Mouse (Mus musculus) ovary, postnatal 14 days (tissue): Measurements from ENCODE around the gene Smad6.
A peak's percentile ranks its signal among the peaks of the same experiment; 100 is the strongest.

Experiments
- DNase-seq: peaks from one replicate; pipeline ENCODE4 v3.0.0; 2022; ENCODE audit warnings: low spot score

The Smad6 gene

DNA sequence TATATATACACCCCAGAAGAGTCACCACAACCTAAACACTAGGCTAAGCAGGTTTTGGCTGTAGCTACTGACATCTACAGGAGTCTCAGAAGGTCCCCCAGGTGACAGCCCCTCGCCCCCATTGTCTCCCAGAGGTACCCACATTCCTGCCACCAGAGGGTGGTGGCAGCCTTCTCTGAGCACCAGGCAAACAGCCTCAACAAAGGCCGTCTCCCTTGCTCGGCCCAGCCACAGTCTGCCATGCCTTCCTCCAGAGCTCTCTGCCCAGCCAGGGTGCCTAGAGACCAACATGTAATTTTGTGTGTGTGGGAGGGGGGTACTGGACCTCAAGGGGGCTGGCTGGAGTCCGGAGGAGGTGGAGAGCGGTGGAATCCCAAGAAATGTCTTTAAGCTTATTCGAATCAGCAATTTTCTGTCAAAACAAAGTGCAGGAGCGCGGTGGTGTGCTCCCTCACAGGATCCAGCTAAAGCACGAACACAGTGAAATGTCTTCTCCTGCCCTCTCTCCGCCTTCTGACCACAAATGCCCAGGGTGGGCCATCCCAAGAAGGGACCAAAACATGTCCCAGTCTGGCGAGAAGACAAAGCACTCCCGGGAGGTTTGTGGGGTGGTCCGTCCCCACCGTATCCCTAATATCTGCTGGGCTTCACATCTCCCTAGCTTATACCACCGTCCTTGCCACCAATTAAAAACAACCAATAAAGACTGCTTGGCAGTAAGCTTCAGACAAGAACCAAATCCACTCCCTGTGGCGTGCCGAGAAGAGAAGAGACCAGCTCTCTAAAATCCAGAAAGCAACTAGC is 62.5 kb downstream of the Smad6 start:
- peak; percentile 62 for DNase-seq

DNA sequence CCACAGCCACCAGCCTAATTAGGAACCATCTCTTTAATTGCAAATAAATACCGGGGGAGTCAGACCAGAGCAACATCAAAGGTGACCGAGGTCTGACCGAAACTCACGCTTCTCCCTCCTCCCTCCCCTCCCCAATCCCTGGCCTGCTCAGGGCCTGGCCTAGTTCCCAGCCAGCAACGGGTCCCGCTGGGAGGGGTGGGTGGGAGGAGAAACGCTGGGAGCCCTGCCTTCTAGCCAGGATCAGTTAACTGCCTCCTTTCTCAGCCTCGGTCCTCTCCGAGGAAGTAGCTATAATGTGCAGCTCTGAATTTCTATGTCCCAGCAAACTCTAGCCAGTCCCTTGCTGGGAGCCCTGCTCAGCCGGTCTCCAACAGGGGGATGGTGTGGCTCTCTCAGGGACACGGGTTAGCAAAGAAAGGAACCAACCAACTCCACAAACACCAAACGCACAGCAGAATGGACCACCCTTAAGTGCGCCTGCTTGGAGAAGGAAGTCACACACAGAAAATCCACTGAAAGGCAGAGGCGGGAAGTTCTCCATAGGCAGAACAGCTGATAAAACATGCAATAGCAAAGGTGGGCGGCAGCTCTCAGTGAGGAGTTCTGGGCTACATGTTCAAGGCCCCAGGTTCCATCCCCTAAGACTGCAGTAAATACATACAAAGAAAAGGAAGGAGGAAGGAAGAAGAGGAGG is 63.4 kb downstream of the Smad6 start:
- peak; percentile 72 for DNase-seq

DNA sequence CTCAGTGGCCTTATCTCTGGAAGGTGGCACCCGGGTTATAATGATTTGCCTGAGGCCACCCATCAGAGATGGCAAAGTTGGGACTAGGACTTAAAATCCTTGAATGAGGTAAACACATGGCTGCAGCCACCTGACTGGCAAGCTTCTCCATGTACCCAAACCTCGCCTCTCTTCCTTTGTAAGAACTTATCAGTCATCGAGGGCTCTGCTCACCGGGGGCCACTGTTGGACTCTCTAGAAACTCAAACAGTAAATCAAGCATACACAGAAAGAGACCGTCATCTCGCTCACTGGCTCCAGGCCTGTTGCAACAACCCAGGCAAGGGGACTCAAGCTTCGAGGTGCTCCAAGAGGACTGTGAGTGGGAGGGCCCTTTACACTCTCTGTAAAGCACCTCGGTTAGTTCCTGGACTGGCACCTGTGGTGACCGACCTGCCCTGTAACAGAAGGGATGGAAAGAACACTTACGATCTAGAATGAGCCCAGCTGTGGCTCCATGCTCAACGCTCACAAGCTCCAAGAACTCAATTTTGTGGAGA is 64.1 kb downstream of the Smad6 start:
- no peak for DNase-seq

DNA sequence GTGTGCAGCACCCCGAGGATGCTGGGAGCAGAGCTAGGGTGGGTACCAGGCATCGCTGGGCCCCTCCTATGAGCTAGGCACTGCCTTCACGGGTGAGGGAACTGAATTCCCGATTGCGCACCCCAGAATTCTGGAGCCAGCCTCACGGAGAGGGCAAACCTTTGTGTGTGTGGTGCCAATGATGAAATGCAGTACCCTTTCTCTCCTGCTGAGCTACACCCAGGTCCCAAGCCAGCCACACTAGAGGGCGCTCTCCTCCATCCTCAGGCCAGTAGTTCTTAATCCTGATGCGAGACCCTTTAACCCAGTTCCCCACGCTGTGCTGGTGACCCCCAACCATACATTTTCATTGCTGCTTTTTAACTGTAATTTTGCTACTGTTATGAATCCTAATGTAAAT is 65.8 kb downstream of the Smad6 start:
- DNase-seq: peak; percentile 75

DNA sequence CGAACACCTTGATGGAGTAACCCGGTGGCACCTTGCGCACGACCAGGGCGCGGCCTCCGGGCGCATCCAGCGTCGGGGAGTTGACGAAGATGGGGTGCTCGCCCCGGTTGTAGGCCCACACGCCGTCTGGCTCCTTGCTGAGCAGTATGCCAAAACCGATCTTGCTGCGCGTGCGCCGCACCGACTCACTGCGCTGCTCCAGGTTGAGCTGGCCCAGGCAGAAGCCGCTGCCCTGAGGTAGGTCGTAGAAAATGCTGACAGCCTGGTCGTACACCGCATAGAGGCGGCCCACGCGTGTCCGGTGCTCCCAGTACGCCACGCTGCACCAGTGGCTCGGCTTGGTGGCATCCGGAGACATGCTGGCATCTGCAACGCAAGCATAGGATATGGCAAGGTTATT is 68.2 kb downstream of the Smad6 start:
- DNase-seq: no peak

DNA sequence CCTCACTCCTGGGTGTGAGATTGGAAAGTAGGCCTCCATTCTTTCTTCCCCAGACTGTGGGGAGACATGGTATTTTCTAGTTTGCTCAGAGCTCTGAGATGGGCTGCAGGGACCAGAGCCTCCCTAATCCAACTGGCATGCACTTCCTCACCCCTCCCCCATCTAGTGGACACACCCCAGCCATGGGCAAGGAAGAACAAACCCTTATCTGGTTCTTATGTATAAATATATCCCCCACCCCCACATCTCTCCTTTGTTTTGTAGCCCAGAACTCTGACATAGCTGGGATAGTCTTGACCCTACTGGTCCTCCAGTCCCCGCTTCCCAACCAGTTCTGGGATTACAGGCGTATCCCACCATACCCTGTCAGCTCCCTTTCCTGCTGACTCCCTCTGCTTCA is 69.3 kb downstream of the Smad6 start:
- no peak for DNase-seq

DNA sequence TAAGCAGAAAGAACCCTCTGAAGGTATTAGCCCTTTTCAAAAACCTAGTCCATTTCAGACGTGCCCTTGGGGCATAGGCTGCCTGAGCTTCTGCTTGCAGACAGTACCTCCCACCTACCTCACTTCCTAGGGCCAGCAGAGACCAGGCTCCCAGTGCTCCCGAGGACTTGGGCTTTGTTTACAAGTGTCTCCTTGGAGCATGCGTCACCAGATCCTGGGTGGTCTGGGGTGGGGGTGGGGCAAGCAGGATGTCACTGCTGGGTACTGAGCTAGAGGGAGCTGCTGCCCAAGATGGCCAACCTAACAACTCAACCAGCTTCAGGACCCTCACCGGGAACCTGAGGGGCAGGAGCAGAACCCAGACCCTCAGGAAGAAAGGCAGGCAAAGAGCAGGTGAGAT is 71.5 kb downstream of the Smad6 start:
- no peak for DNase-seq

DNA sequence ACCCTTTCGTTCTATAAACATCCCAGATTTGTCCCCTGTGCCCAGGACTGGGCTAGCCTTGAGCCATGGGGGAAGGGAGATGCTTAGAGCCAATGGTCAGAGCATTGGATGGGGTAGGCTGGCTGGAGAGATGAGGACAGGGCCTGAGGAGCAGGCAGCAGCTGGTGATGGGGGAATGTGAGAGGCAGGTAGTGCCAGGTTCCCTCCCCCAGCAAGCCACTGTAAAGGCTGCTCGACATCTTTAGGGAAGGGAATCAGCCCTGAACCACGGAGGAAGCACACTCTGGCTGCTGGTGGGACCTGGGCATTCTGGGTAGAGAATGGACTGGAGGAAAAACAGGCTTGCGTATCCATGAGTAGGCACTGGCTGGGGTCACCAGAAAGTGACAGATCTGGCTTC is 72.5 kb downstream of the Smad6 start:
- DNase-seq: no peak

DNA sequence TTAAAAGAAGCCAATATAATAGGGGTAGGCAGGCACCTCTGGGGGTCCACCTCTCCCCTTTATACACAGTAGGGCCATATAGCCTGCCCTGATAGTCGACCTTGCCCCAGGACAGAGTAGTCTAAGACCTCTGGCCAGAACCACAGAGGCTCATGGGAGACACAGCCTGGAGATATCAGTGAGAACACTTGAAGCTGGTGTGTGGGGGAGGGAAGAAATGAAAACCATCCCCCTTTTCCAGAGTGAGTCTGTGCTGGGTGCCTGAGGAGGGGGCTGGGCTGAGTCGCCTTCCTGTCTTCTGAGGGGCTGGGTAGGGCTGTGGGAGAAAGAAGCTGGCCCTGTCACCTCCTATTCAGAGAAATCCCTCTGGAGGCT is 79.3 kb downstream of the Smad6 start:
- DNase-seq: no peak

DNA sequence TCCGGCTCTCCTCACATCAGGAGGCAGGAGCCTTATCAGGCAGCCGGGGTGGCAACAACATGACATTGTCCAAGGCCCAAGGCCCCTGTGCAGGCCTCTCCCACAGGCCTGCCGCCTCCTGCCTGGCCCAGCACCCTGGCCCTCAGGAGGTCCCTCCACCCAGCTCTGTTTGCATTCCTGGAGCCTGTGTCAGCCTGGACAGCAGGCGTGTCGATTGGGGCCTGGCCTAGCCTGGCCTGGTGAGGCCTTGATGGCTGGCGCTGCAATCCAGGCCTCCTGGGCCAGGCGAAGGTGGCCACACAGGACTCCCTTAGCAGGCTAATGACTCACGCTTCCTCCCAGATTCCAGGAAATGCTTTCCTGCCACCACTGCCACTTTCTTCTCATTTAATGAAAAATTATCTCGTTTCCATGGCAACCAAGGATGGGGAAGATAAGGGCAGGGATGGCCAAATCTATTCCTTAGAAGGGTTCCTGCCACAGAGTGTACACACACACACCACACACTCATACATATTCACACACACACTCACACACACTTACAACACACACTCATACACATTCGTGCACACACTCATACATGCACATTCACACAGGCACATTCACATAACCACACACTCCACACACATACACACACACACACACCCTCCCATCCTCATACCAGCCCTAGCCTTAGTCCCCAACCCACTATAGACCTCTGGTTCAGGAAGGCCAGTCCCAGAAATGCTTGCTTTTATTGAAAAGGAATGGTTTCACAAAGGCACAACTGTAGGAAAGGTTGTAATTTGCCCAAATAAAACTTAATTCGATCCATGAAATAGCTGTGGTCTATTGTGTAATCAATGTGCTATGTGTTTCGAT is 79.9 kb downstream of the Smad6 start:
- DNase-seq: no peak

DNA sequence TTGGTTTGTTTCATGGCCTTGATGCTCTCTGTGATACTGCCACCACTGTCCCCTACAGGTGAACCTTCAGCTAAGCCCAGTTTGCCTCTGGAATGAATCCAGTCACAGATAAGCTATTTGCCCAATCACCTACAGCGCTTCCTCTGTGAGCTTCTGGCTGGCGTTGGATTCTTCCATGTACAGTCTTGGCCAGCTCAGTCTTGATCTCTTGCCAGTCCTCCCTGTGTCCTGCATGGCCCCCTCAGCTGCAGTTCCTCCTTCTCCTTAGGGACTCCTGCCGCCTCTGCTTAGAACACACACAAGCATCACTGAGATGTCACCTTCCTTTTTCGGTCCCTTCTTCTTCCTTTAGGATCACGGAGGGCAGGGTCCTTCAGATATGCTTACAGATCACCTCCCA is 85.6 kb downstream of the Smad6 start:
- no peak for DNase-seq

DNA sequence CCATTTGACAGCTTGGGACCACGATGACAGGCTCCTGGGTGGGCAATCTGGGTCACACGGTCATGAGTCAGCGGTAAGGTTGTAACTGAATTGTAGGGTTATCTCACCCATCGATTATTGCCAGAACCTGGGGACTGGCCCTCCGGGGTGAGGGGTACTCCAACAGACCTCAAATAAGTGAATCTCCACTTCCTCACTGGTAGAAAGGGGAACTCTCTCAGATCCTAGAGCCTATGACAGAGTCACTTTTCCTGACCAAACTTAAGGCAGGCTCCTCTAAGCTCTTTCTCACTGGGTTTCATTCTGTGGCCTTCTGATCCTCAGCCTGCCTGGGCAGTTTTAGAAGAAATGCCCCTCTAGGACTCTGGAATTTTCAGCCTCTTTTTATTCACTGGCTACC is 88.8 kb downstream of the Smad6 start:
- no peak for DNase-seq

DNA sequence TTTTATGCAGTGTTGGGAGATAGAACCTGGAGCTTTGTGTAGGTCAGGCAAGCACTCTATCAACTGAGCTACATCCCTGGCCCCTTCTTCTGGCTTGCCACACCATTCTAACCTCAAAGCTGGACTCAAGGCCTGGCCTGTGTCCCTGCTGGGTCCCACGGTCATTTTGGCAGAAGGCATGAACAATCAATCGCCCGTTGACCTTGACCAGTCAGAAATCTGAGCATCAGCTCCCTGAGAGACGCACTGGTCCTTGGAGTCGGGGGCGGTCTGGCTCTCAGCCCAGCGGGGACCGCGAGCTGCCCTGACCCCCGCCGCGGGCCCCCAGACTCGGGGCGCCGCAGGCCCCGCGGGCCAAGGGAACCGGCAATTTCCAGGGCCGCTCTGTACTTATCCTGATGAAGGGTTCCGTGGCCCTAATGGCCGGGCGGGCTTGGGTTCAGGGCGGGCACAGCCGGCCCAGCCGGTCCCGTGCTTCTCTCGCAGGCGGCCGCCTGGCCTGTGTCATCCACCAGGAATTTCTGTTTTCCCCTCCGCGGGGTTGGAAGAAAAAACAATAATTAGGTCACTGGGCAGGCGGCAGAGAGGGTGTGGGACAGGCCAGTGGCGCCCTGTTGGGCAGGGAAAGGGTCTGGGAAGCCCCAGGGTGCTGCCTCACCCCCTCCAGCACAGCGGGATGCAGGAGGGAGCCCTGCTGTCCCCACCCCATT is 94.4 kb downstream of the Smad6 start:
- peak; percentile 39 for DNase-seq

DNA sequence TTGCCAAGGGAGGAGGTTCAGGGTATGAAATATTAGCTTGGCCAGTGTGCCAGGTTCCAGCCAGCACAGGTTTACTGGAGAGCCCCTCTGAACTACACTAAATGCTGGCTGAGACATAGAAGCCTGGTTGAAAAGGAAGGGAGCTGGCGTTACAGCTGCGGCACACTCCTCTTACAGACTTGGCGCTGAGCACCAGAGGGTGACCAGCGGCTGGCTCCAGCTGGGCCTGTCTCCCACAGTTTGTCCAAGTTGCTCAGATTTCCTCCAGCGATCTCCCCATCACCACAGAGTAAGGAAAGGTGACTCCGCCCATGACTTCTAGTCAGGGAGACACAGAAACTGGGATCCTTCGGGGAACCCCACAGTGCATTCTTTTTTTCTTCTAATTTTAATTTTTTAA is 95.5 kb downstream of the Smad6 start:
- no peak for DNase-seq

DNA sequence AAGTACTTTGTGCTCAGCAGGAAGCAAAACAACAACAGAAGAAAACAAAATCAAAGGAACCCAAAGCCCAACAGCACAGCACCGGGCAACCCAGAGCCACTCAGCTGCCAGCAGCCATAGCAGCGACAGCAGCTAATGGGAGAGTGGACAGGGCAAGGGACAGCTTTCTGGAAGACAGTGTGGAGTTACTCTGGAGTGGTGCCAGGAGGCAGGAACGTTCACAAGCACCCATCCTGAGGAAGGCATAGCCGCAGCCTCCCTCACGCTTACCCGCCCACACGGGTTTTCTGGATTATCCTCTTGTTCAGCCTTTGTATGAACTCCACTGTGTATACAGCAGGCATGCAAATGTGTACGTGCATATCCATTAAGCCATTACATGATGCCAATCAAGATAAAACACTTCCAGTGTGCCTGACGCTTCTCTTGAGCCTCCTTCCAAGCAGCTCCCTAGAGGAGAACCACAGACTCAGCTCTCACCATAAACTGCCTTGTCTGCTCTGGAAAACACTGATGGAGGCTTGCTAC is 98.6 kb downstream of the Smad6 start:
- no peak for DNase-seq

DNA sequence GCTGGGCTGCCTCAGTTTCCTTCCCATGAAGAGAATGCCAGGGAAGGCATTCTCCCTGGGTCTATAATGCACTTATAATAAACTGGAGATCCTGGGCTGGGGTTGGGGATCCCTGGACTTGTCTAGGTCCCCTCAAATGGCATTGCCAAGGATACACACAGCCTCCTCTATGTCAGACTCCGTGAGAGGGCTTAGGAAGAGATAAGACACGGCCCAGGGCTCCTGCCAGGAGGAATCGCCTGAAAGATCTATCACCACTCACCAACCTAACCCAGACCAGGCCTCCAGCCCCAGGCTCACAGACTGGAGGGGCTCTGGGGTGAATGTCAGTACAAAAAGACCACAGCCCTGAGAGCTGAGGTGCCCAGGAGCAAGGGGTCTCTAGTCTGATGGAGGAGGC is 102.2 kb downstream of the Smad6 start:
- DNase-seq: no peak

DNA sequence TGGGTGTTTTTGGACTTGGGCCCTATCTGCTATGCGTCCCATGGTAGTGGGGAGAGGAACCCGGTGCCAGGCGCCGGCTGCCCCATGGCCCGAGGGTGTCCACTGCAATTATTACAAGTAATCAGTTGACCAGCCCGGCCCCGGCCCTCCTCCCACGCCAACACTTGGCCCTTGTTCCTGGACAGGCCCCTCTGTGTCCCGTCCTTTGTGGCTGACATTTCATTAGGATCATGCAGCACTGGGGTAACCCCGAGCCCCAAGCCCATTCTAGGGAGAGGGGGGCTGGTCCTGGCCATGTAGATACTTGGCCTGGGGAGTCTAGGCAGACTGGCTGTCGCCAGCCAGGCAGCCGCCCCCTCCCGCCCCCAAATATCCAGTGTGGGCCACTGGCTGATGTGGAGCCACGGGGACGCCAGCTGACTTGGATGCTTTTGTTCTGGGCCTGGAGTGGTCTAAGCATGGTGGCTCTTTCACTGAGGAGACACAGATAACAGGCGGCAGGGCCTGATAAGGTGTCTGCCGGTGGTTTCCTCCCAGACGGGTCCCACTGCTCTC is 102.8 kb downstream of the Smad6 start:
- DNase-seq: no peak

DNA sequence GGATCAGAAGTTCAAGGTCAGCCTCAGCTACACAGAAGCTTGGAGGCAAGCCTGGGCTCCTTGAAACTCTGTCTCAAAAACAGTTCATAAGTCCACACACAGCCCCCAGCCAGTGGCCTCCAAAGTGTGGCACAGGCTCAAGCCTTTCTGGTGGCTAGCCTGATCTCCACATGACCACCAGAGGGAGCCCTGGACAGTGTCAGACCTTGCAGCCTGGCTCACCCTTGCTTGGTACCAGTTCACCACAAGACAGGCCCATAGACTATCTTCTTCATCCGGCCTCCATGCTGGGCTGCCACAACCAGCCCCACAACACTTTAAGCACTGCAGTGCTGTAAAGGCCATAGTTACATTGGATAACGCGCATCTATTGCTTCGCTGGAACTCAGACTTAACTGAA is 103.6 kb downstream of the Smad6 start:
- peak; percentile 77 for DNase-seq

DNA sequence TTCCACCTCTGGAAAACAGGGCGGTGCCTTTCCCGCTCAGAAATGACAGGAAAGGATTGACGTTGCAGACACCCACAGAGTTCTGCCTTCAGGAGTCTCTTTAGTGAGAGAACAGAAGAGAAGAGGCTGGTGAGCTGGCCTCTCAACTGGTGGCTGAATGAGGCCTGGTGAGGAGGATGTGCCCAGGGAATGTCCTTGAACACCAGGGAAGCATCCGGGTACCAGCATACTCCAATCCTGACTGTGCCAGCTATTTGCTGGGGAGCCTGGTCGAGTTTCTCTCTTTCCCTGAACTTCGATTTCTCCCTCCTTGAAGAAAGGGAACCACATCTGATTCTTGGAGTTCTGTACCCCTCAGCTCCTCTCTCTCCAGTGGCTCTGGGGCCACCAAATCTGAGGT is 105.4 kb downstream of the Smad6 start:
- no peak for DNase-seq

DNA sequence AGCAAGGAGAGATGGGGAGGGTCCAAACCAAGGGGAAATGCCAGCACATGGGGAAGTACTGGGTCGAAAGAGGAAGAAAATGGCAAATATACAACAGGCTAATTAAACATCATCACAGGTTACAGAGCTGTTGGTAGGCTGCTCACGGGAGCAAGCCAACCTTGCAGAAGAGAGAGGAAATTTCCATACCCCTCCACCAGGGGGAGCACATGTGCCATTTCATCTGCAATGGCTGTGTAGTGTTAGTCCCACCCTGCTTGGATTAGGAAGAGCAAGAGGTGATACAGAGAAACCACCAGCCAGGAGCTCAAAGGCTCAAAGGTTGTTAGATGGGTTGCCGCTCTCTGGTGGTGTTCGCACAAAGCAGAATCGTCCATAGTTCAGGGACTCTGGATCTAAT is 105.9 kb downstream of the Smad6 start:
- DNase-seq: peak; percentile 58

DNA sequence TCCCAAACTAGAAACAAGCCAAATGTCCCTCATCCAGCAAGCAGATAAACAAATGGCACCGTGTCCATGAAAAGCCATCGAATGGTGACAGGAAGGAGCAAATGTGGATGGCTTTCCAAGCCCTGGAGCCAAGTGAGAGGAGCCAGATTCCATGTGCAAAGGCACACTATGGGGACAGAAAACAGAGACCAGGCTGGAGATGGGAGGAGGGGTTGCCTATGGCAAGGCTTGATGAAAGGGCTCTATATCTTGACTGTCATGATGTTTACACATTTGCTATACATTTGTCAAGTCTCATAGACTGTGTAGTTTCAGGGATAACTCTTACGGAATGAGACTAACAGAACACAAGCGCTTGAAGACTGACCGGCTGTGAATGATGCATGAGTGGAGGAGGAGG is 106.9 kb downstream of the Smad6 start:
- DNase-seq: no peak
